Mouse (Mus musculus): ENCODE results near the gene Nps. TPM values are rescaled to one million over a fixed set of nuclear protein-coding genes. Genes with fewer than 3 reads are reported as not detected.

Nps gene
- total RNA-seq, 2 experiments from 2014 or later, result not detected

Other genes with a start within 250 kb of the Nps start
- gene Foxi2, start 151.6 kb downstream of the Nps start, total RNA-seq (2021), result not detected